Mouse (Mus musculus): ENCODE measurements around the gene Tmem120a. TPM values are rescaled to one million over a fixed set of nuclear protein-coding genes. Genes with fewer than 3 reads are reported as not detected.

The Tmem120a gene
- total RNA-seq, 2 experiments from 2014 or later = 6.8 to 8.4 TPM

DNA sequence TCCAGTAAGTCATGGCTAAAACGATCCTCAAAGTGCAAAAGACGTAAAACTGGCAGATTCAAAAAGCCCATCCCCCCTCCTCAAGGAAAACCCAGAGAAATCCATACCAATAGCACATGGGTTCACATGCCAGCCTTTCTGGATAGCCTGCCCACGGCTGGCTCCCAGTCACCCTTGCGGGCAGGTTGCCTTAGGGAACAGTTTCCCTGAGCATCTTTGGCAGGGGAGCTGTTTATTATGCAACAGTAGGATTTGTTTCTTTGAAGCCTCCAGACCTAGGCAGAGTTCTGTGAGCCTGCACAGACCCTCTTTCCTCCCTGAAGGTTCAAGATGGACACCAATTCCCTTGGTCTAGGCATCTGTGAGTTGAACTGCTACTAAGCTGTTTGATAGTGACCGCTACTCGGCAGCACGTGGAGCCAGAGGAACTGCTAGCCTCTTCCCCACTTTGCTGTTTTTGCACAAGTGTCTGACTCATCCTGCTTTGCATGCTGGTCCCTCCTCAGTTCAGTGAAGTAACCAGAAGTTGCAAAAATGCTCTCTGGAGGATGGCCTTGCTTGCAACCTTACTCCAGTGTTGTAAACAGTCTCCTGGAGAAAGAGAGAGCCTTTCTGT is 33.5 kb downstream of the Tmem120a start:
- DNase-seq (ENCODE audit: low spot score) = peak; percentile 62

- no peak for DNase-seq (ENCODE audit: low spot score)
These were observed 34.5 kb downstream of the Tmem120a start for GRCm38 (mm10) chr5:135709716-135710115.

DNA sequence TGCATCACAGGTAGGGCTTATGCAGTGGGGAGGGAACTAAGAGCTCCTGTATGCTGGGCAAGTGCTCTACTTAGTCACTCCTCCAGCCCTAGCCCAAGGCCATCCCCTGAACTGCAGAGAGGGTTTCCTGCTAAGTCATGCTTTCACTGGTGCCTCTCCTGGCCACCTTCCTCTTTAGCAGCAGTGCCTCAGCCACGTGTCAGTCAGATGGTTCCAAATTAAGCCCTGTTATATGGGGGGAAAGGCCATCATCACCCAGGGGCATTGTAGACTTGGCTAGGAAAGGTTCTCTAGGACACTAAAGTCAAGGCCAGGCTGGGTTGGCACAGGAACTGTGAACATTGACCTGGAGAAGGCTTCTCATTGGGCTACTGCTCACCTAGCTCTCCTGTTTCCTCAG is 36.4 kb downstream of the Tmem120a start:
- peak; percentile 61 for DNase-seq (ENCODE audit: low spot score)

DNA sequence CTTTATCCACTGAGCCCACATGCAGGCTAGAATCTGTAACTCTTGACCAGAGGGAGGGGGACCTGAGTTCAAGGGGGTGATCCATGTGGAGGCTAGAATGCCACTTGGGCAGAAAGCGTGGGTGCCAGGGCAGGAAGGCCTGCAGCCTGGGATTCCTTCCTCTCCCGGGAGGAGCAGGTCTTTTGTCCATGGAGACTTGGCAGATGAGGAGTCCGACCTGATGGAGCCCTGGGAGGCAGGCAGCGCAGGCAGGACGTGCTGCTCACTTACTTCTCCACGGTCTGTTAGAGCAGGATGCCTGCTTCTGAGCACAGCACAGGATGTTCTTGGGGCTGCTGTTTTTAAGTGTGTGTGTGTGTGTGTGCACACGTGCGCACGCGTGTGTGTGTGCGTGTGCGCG is 37.2 kb downstream of the Tmem120a start:
- DNase-seq (ENCODE audit: low spot score) = no peak

GRCm38 (mm10) chr5:135705383-135705782 is 38.9 kb downstream of the Tmem120a start:
- no peak for DNase-seq (ENCODE audit: low spot score)

GRCm38 (mm10) chr5:135703431-135703830 is 40.8 kb downstream of the Tmem120a start:
- no peak for DNase-seq (ENCODE audit: low spot score)

- DNase-seq (ENCODE audit: low spot score) = no peak
These were observed 41.5 kb downstream of the Tmem120a start for GRCm38 (mm10) chr5:135702682-135703192.

- DNase-seq (ENCODE audit: low spot score) = no peak
These were observed 42.1 kb downstream of the Tmem120a start for GRCm38 (mm10) chr5:135702190-135702589.

- no peak for DNase-seq (ENCODE audit: low spot score)
These were observed 42.6 kb downstream of the Tmem120a start for GRCm38 (mm10) chr5:135701601-135702000.

- DNase-seq (ENCODE audit: low spot score) = no peak
These were observed 46.5 kb downstream of the Tmem120a start for GRCm38 (mm10) chr5:135697711-135698111.

GRCm38 (mm10) chr5:135695277-135695721 is 48.9 kb downstream of the Tmem120a start:
- DNase-seq (ENCODE audit: low spot score) = no peak

DNA sequence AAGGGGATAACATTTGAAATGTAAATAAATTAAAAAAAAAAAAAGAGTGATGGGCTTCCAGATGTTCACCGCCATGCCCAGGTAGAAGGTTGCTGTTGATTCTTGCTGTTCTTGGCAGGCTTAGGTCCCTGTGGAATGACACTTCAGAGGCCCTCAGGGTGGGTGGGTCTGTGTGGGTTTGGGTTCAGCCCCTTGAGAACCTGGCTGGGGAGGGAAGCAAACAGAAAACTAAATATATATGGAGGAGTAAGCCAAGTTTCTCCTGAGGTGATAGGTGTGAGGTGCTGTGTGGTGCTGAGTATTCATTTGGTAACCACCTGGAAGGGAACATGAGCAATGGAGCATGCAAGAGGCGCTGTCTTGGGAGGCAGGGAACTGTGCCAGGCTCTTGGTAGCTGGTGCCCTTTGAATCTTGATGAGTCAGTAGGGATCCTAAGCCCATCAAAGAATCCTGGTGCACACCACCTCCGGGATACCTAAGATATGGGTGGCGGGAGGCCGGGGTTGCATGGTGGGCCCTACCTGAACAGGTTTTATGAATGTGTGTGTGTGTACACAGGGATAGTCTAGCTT is 50.9 kb downstream of the Tmem120a start:
- DNase-seq (ENCODE audit: low spot score) = no peak

DNA sequence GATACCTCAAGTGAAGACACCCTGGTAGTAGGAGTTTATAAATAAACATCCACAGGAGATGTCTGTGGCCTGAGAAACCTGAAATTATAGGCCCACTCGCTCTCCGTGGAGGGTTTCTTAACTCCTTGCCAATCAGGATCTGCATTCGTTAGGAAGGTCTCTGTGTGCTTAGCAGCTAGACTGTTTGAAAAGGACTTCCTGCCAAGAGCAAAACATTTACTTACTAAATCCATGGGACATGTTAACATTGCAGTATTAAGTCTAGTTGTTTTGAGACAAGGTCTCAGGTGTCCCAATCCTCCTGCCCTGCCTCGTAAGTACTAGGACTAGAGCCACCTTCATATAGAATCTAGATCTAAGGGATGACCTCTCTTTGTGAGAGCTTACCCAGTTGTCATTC is 53.0 kb downstream of the Tmem120a start:
- no peak for DNase-seq (ENCODE audit: low spot score)

- DNase-seq (ENCODE audit: low spot score) = no peak
These were observed 53.8 kb downstream of the Tmem120a start for GRCm38 (mm10) chr5:135690401-135690800.

Small RNA genes lying within 50 kb of the gene (microRNA-seq; reads per million reads assigned to microRNA genes)
- not detected for gene Mir7034

Other genes with a start within 250 kb of the Tmem120a start
- 10 to 100 TPM; 17.3 TPM for gene Hip1, start 199.3 kb downstream of the Tmem120a start, total RNA-seq (2021)
- gene Ccl26, start 180.9 kb downstream of the Tmem120a start, total RNA-seq (2021) = not detected
- 1 to 10 TPM in 1 of 2 experiments, under 1 TPM in 1; 0.32 to 1.4 TPM for gene Ccl24, start 171.4 kb downstream of the Tmem120a start, total RNA-seq (2021)
- gene Rhbdd2, start 111.8 kb downstream of the Tmem120a start, total RNA-seq (2021) = 10 to 100 TPM; 11.4 to 13.0 TPM
- 10 to 100 TPM; 30.3 to 35.6 TPM for gene Por, start 74.4 kb downstream of the Tmem120a start, total RNA-seq (2021)
- gene Styxl1, start 33.9 kb upstream of the Tmem120a start, total RNA-seq (2021) = not detected
- gene Mdh2, start 34.0 kb upstream of the Tmem120a start, total RNA-seq (2021) = 1,000 to 10,000 TPM in 1 of 2 experiments, 100 to 1,000 TPM in 1; 959 to 1,045 TPM
- not detected for gene Srrm3, start 62.4 kb upstream of the Tmem120a start, total RNA-seq (2021)
- gene Hspb1, start 143.5 kb upstream of the Tmem120a start, total RNA-seq (2021) = 100 to 1,000 TPM; 239 to 482 TPM
- 100 to 1,000 TPM; 288 to 326 TPM for gene Ywhag, start 190.2 kb upstream of the Tmem120a start, total RNA-seq (2021)
- under 1 TPM; 0.57 to 0.95 TPM for gene Ssc4d, start 230.1 kb upstream of the Tmem120a start, total RNA-seq (2021)
- gene Zp3, start 235.7 kb upstream of the Tmem120a start, total RNA-seq (2021) = not detected

Data from gastrocnemius, adult 18-20 months (tissue).